Mouse (Mus musculus): Measurements from ENCODE around the gene Pdyn. TPM values are rescaled to one million over a fixed set of nuclear protein-coding genes. Genes with fewer than 3 reads are reported as not detected.

Pdyn gene
- polyA plus RNA-seq, 1 experiment from 2014 or later: 2.8 TPM

GRCm38 (mm10) chr2:129686908-129687307 is 12.7 kb downstream of the Pdyn start:
- Histone ChIP-seq H3K4me1 (0 out of 2 replicates have a peak, but pooled peaks cover 5% of the 10 kb centered on the region), H3K36me3 (ENCODE audit: poor library complexity, severe bottlenecking) (no peaks in the 10 kb centered on the region), H3K4me3 (no peak overlapping the region), H3K9me3 (replicated peaks) (no peaks in the 10 kb centered on the region), H3K4me2 (no peak overlapping the region), H3K27me3 (no peaks in the 10 kb centered on the region), H3K9ac (no peak overlapping the region), H3K27ac (no peak overlapping the region)
- 71% methylated on average over 10 of the region's 10 CpGs for WGBS
- ATAC-seq: peak; percentile 81; the same call in 1 of the 2 replicates

- H3K4me3 ChIP-seq: no peak overlapping the region
- H3K4me1 ChIP-seq: 0 out of 2 replicates have a peak, but pooled peaks cover 5% of the 10 kb centered on the region
- 84% methylated on average over 4 of the region's 4 CpGs for WGBS
- no peak overlapping the region for H3K27ac ChIP-seq
- H3K27me3 ChIP-seq: no peaks in the 10 kb centered on the region
- no peaks in the 10 kb centered on the region for H3K36me3 ChIP-seq (ENCODE audit: poor library complexity, severe bottlenecking)
- H3K9ac ChIP-seq: no peak overlapping the region
- ATAC-seq: no peak
- H3K9me3 ChIP-seq (replicated peaks): no peaks in the 10 kb centered on the region
- no peak overlapping the region for H3K4me2 ChIP-seq
Observed at GRCm38 (mm10) chr2:129684014-129684413, 15.6 kb downstream of the Pdyn start.

GRCm38 (mm10) chr2:129680236-129680635 is 19.4 kb downstream of the Pdyn start:
- H3K9me3 ChIP-seq (replicated peaks): no peaks in the 10 kb centered on the region
- no peak overlapping the region for H3K4me2 ChIP-seq
- peaks cover 11% of the 10 kb centered on the region for H3K4me1 ChIP-seq
- H3K9ac ChIP-seq: no peak overlapping the region
- H3K36me3 ChIP-seq (ENCODE audit: poor library complexity, severe bottlenecking): no peaks in the 10 kb centered on the region
- 86% methylated on average over 3 of the region's 3 CpGs for WGBS
- H3K27ac ChIP-seq: no peak overlapping the region
- ATAC-seq: no peak
- no peak overlapping the region for H3K4me3 ChIP-seq
- H3K27me3 ChIP-seq: peaks cover 5% of the 10 kb centered on the region; the same call in 1 of the 2 replicates

- Histone ChIP-seq H3K4me2 (no peak overlapping the region), H3K36me3 (ENCODE audit: poor library complexity, severe bottlenecking) (no peaks in the 10 kb centered on the region), H3K27me3 (peaks cover 5% of the 10 kb centered on the region; the same call in 1 of the 2 replicates), H3K9me3 (replicated peaks) (no peaks in the 10 kb centered on the region), H3K4me1 (peaks cover 11% of the 10 kb centered on the region), H3K4me3 (no peak overlapping the region), H3K27ac (no peak overlapping the region), H3K9ac (no peak overlapping the region)
- ATAC-seq: no peak
- WGBS: 83% methylated on average over 5 of the region's 5 CpGs
Observed at GRCm38 (mm10) chr2:129679066-129679465, 20.6 kb downstream of the Pdyn start.

GRCm38 (mm10) chr2:129677664-129678063 is 22.0 kb downstream of the Pdyn start:
- no peak overlapping the region for H3K4me3 ChIP-seq
- H3K4me1 ChIP-seq: peaks cover 11% of the 10 kb centered on the region
- H3K4me2 ChIP-seq: no peak overlapping the region
- 0% methylated on average over 2 of the region's 2 CpGs for WGBS
- H3K27me3 ChIP-seq: peaks cover 5% of the 10 kb centered on the region; the same call in 1 of the 2 replicates
- no peaks in the 10 kb centered on the region for H3K36me3 ChIP-seq (ENCODE audit: poor library complexity, severe bottlenecking)
- no peak overlapping the region for H3K27ac ChIP-seq
- no peak overlapping the region for H3K9ac ChIP-seq
- ATAC-seq: peak; percentile 66
- H3K9me3 ChIP-seq (replicated peaks): no peaks in the 10 kb centered on the region

GRCm38 (mm10) chr2:129674935-129675634 is 24.6 kb downstream of the Pdyn start:
- H3K4me2 ChIP-seq: no peak overlapping the region
- no peaks in the 10 kb centered on the region for H3K9me3 ChIP-seq (replicated peaks)
- peaks cover 5% of the 10 kb centered on the region; the same call in 1 of the 2 replicates for H3K27me3 ChIP-seq
- no peak overlapping the region for H3K4me3 ChIP-seq
- H3K9ac ChIP-seq: no peak overlapping the region
- H3K27ac ChIP-seq: no peak overlapping the region
- peak; percentile 61 for ATAC-seq
- 35% methylated on average over 13 of the region's 13 CpGs for WGBS
- H3K4me1 ChIP-seq: peaks cover 11% of the 10 kb centered on the region
- no peaks in the 10 kb centered on the region for H3K36me3 ChIP-seq (ENCODE audit: poor library complexity, severe bottlenecking)

- WGBS: 84% methylated on average over 4 of the region's 4 CpGs
- no peak overlapping the region for H3K4me2 ChIP-seq
Observed at GRCm38 (mm10) chr2:129671911-129672310, 27.7 kb downstream of the Pdyn start.

GRCm38 (mm10) chr2:129662484-129662883 is 37.2 kb downstream of the Pdyn start:
- WGBS: 71% methylated on average over 4 of the region's 4 CpGs
- no peak for ATAC-seq
- no peaks in the 10 kb centered on the region for H3K36me3 ChIP-seq (ENCODE audit: poor library complexity, severe bottlenecking)
- no peaks in the 10 kb centered on the region for H3K4me1 ChIP-seq
- H3K9me3 ChIP-seq (replicated peaks): no peaks in the 10 kb centered on the region
- H3K27ac ChIP-seq: no peak overlapping the region
- H3K9ac ChIP-seq: no peak overlapping the region
- no peak overlapping the region for H3K4me2 ChIP-seq
- no peak overlapping the region for H3K4me3 ChIP-seq
- H3K27me3 ChIP-seq: no peaks in the 10 kb centered on the region

More at GRCm38 (mm10) chr2:129671911-129672310, 27.7 kb downstream of the Pdyn start:
- Histone ChIP-seq H3K4me3 (no peak overlapping the region), H3K9me3 (replicated peaks) (no peaks in the 10 kb centered on the region), H3K9ac (no peak overlapping the region), H3K27ac (no peak overlapping the region), H3K4me1 (no peaks in the 10 kb centered on the region), H3K27me3 (peaks cover 5% of the 10 kb centered on the region; the same call in 1 of the 2 replicates), H3K36me3 (ENCODE audit: poor library complexity, severe bottlenecking) (no peaks in the 10 kb centered on the region)
- no peak for ATAC-seq

GRCm38 (mm10) chr2:129660020-129660419 is 39.6 kb downstream of the Pdyn start:
- no peak for ATAC-seq
- Histone ChIP-seq H3K9ac (no peak overlapping the region), H3K4me1 (no peaks in the 10 kb centered on the region), H3K9me3 (replicated peaks) (no peaks in the 10 kb centered on the region), H3K4me2 (no peak overlapping the region), H3K27ac (no peak overlapping the region), H3K36me3 (ENCODE audit: poor library complexity, severe bottlenecking) (no peaks in the 10 kb centered on the region), H3K27me3 (no peaks in the 10 kb centered on the region), H3K4me3 (no peak overlapping the region)
- 76% methylated on average over 6 of the region's 6 CpGs for WGBS

- Histone ChIP-seq H3K4me3 (no peak overlapping the region), H3K27ac (no peak overlapping the region), H3K4me2 (no peak overlapping the region), H3K9me3 (replicated peaks) (no peaks in the 10 kb centered on the region), H3K9ac (no peak overlapping the region), H3K4me1 (no peaks in the 10 kb centered on the region), H3K36me3 (ENCODE audit: poor library complexity, severe bottlenecking) (no peaks in the 10 kb centered on the region), H3K27me3 (no peaks in the 10 kb centered on the region)
- 93% methylated on average over 4 of the region's 4 CpGs for WGBS
- ATAC-seq: no peak
Observed at GRCm38 (mm10) chr2:129658796-129659195, 40.8 kb downstream of the Pdyn start.

- Histone ChIP-seq H3K9me3 (replicated peaks) (no peaks in the 10 kb centered on the region), H3K27me3 (no peaks in the 10 kb centered on the region), H3K4me1 (no peaks in the 10 kb centered on the region), H3K4me3 (no peak overlapping the region), H3K27ac (no peak overlapping the region), H3K9ac (no peak overlapping the region), H3K36me3 (ENCODE audit: poor library complexity, severe bottlenecking) (no peaks in the 10 kb centered on the region), H3K4me2 (no peak overlapping the region)
- no peak for ATAC-seq
- 88% methylated on average over 4 of the region's 4 CpGs for WGBS
Observed at GRCm38 (mm10) chr2:129655033-129655432, 44.6 kb downstream of the Pdyn start.

- Histone ChIP-seq H3K36me3 (ENCODE audit: poor library complexity, severe bottlenecking) (no peaks in the 10 kb centered on the region), H3K27me3 (no peaks in the 10 kb centered on the region), H3K4me2 (no peak overlapping the region), H3K4me1 (no peaks in the 10 kb centered on the region), H3K4me3 (no peak overlapping the region), H3K27ac (no peak overlapping the region), H3K9ac (no peak overlapping the region), H3K9me3 (replicated peaks) (no peaks in the 10 kb centered on the region)
- no peak for ATAC-seq
- WGBS: 86% methylated on average over 4 of the region's 4 CpGs
Observed at GRCm38 (mm10) chr2:129654233-129654950, 45.3 kb downstream of the Pdyn start.
